Mouse (Mus musculus): ENCODE data around the gene Grm8.

Grm8 gene

GRCm38 (mm10) chr6:28135001-28135401, at the start of gene Grm8:
Gene Grm8, minus strand, starts transcription at chr6:28135178.
- peak; percentile 4 for DNase-seq

GRCm38 (mm10) chr6:28169851-28170539, 35.0 kb upstream of the Grm8 start:
- DNase-seq, result no peak

GRCm38 (mm10) chr6:28160399-28160798, 25.4 kb upstream of the Grm8 start:
- no peak for DNase-seq

GRCm38 (mm10) chr6:28146445-28146844, 11.5 kb upstream of the Grm8 start:
- no peak for DNase-seq

GRCm38 (mm10) chr6:28142332-28142731, 7.4 kb upstream of the Grm8 start:
- no peak for DNase-seq

GRCm38 (mm10) chr6:28135411-28136233, 644 bp upstream of the Grm8 start:
- DNase-seq, result peak; percentile 76

GRCm38 (mm10) chr6:28134251-28134801, 652 bp downstream of the Grm8 start:
- DNase-seq, result no peak

- no peak for DNase-seq
Observed at GRCm38 (mm10) chr6:28133206-28134063, 1.5 kb downstream of the Grm8 start.

- DNase-seq, result no peak
Observed at GRCm38 (mm10) chr6:28132056-28132455, 2.9 kb downstream of the Grm8 start.

GRCm38 (mm10) chr6:28128871-28129270, 6.1 kb downstream of the Grm8 start:
- no peak for DNase-seq

- DNase-seq, result no peak
Observed at GRCm38 (mm10) chr6:28115519-28115918, 19.5 kb downstream of the Grm8 start.

- DNase-seq, result no peak
Observed at GRCm38 (mm10) chr6:28114916-28115315, 20.1 kb downstream of the Grm8 start.

GRCm38 (mm10) chr6:28111551-28111950, 23.4 kb downstream of the Grm8 start:
- no peak for DNase-seq

- no peak for DNase-seq
Observed at GRCm38 (mm10) chr6:28102608-28103316, 32.2 kb downstream of the Grm8 start.

- no peak for DNase-seq
Observed at GRCm38 (mm10) chr6:28100001-28100400, 35.0 kb downstream of the Grm8 start.

- DNase-seq, result no peak
Observed at GRCm38 (mm10) chr6:28092511-28092910, 42.5 kb downstream of the Grm8 start.

GRCm38 (mm10) chr6:28091836-28092235, 43.1 kb downstream of the Grm8 start:
- DNase-seq, result no peak

- no peak for DNase-seq
Observed at GRCm38 (mm10) chr6:28090981-28091380, 44.0 kb downstream of the Grm8 start.

- no peak for DNase-seq
Observed at GRCm38 (mm10) chr6:28075534-28075933, 59.4 kb downstream of the Grm8 start.

- no peak for DNase-seq
Observed at GRCm38 (mm10) chr6:28074470-28074869, 60.5 kb downstream of the Grm8 start.

- no peak for DNase-seq
Observed at GRCm38 (mm10) chr6:28051966-28052365, 83.0 kb downstream of the Grm8 start.

GRCm38 (mm10) chr6:28042339-28042738, 92.6 kb downstream of the Grm8 start:
- no peak for DNase-seq

Measured in cerebellum, adult 8-10 months (tissue).